Mouse (Mus musculus) left cerebral cortex, postnatal 14 days (tissue): Measurements from ENCODE around the gene Tjp1. TPM values are rescaled to one million over a fixed set of nuclear protein-coding genes. Genes with fewer than 3 reads are reported as not detected.

ENCODE experiments used
- DNase-seq, 2 experiments: peaks; one replicate each; pipeline ENCODE4 v3.0.0; 2021 to 2022; ENCODE audit warnings: low spot score in 2 of 2, mixed read lengths in 1 of 2
- intact Hi-C: fragments of 180-260 bp; cut with DNase I; formaldehyde crosslinking; loops from one replicate; pipeline ENCODE4 v1.15.1; 2025
- total RNA-seq, 2 experiments: library from RNA; stranded (reverse); gene quantifications; 2 replicates each; pipeline ENCODE4 v1.2.3; 2021

Gene Tjp1
- total RNA-seq, 2 experiments from 2014 or later = 132 to 169 TPM

DNA sequence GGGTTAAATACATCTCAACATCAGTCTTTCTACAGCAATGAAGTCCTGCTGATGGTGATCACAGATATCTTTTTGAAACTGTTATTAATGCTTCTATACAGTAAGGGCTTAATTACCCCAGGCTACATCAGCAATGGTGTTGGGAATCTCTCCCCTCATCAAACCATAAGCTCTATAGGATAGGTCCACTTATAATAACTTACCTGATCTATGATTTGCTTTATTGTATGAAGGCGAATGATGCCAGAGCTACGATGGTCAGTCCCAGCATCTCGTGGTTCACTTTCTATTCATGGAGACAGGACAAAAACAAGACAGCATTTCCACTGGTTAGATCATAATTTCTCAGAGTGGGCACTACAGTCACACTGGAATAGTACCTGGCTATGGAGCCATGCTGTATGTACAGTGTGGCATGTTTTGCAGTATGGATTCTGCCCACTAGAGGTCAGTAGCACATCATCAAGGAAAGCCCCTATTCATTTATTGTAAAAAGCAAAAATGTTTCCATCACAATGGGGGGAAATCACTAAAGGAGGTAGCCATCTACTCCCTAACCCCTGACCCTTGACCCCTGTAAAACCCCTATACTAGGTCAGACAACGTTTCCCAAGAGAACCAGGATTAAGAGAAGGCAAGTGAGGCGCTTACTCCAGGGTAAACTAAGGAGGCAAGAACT is 208.4 kb downstream of the Tjp1 start:
- intact Hi-C loops = loop anchor here (5.0 kb wide), 3 partner anchors 183 to 323 kb away; partner anchors contain the start of gene Tarsl2
- peak; percentile 65 to 83 for DNase-seq

DNA sequence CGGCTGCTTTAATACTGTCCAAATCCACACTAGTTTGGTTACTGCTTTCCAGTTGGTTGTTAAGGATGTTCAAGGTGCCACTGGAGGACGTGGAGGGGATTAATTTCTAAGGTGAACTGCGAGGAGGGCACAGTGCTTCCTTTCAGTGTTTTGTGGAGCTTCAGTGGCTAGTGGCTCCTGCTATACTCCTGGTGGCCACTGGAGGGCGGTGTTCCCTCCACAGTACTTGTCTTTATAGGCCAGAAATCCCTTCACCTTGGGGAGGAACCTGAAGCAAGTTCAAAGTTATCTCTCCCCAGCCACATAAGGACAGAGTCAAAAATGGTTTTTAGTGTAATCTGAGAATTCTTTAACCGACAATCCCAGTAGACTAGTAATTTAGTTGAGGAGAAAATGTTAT is 210.2 kb downstream of the Tjp1 start:
- peak; percentile 50 to 74 for DNase-seq
- intact Hi-C loops = loop anchor here (1.0 to 5.0 kb wide), 4 partner anchors 185 to 325 kb away; partner anchors contain the start of gene Tarsl2

- peak in 1 of 2 experiments; percentile 37 for DNase-seq
- intact Hi-C loops = loop anchor here (5.0 kb wide), 3 partner anchors 187 to 327 kb away; partner anchors contain the start of gene Tarsl2
Measured at GRCm38 (mm10) chr7:65315182-65315581, 212.4 kb downstream of the Tjp1 start.

DNA sequence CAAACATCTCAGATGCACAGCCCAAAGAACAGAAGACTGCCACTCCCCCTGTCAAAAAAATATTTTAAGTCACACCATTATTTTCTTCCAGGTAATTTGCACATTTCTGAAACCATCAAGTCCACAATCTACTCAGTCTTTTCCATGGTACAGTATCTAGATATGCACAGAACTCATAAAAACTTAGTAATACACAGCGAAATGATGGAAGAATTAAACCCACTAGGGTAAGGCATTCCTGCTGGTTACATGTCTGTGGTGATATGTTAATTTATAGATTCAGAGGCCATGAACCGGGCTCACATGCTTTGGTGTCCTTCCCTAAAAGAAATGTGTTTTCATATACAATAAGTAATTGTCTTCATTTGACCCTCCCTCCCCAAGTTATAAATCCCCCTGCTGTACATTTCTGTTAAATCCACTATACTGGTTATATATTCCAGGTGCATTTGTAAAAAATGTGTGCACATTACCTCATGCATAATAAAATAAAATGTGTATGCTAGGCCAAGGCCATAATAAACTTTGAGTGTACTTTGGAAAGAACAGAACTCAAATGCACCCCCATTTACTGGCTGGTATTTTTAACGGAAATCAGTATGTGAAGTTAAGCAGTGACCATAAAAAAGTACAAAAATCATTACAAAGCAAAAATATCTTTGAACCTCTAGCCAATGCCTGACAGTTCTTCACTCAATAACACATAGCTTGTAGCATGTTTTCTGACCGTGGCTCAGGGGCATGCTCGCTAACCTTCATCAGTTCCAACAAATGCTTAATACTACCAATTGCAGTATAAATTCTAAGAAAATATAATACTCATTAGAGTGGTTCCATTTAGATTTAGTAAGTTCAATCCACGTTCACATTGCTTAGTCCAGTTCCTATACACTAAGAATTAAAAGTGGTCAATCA is 230.6 kb downstream of the Tjp1 start:
- intact Hi-C loops = no loop called here
- DNase-seq = no peak

DNA sequence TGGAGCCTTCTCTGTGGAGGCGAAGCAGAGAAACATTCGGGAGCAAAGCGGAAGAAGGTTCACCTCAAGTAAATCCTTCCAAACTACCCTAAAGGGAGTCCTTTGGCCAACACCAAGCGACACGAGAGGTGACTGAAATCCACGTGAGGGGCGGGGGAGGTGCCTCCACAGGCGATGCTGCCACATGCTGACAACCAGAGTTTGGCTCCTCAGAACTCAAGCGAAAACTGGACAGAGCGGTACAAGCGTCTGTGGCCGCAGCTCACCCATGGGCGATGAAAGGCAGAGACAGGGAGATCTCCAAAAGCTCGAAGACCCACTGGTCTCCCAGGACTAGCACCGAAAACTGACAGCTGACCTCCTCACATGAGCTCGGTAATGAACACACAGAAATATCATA is 244.7 kb downstream of the Tjp1 start:
- intact Hi-C loops = no loop called here
- no peak for DNase-seq

- DNase-seq = no peak
- intact Hi-C loops = no loop called here
Measured at GRCm38 (mm10) chr7:65281960-65282359, 245.6 kb downstream of the Tjp1 start.

- intact Hi-C loops = no loop called here
- DNase-seq = no peak
Measured at GRCm38 (mm10) chr7:65280944-65281912, 246.4 kb downstream of the Tjp1 start.

DNA sequence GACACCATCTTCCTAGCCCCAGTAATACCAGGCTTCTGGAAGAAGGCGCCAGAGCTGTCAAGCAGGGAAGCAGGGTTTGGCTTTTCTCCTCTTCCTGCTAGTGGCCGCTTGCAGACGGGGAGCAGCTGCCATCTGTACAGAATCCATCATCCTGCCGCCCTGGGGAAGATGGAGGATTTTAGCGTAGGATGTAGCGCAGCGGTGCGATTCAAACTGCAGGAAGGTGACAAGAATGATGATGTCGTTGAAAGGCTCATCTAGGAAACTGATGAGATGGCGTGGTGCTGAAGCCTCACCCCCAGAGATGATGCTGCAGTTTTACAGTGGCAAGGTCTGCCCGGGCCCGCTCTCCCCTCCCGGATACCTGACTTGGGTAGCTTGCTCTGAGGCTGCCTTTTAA is 248.3 kb downstream of the Tjp1 start:
- peak in 1 of 2 experiments; percentile 32 for DNase-seq
- intact Hi-C loops = no loop called here

- intact Hi-C loops = no loop called here
- no peak for DNase-seq
Measured at GRCm38 (mm10) chr7:65275761-65276160, 251.8 kb downstream of the Tjp1 start.

DNA sequence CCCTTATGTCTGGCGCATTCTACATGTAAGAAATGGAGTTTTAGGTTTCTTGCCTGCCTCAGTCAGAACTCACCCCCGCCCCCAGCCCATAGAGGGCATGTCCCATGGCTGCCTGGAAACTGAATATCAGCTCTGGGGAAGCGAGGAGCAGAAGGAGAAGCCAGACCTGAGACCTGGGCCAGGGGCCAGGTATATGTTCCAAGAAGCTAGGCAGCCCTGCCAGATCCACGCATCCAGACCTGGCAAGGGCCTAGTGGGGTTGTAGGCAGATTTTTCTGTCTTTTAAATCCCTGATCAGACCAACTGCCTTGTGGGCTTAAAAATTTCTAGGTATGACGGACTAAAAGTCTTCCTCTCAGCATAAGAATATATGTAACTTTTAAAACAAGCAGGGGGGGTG is 253.4 kb downstream of the Tjp1 start:
- DNase-seq = no peak
- intact Hi-C loops = no loop called here

DNA sequence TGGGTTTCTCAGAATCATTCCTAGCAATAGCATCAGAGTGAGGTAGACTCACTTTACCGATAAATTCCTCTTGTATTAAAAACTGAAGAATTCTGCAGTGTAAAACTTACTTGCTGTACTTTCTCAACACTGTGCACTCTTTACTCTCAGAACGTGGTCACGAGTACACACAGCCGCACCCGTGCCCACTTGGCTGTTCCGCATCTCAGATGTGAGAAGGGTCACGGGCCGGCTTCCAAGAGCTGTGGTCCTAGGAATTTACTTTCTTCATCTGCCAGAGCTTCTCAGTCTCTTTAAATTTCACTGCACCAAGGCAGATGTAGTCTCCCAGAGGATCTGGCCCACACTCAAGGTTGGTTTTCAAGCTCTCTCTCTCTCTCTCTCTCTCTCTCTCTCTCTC is 277.9 kb downstream of the Tjp1 start:
- intact Hi-C loops = no loop called here
- DNase-seq = no peak

Other genes starting within 250 kb of the Tjp1 start
- 10 to 100 TPM; 48.5 to 49.3 TPM for gene Tarsl2, start 117.1 kb upstream of the Tjp1 start, total RNA-seq
- gene Tm2d3, start 163.4 kb upstream of the Tjp1 start, total RNA-seq = 10 to 100 TPM; 31.2 to 38.1 TPM